Mouse (Mus musculus): ENCODE measurements around the gene Sycp2l.
A peak's percentile ranks its signal among the peaks of the same experiment; 100 is the strongest.

Gene Sycp2l

DNA sequence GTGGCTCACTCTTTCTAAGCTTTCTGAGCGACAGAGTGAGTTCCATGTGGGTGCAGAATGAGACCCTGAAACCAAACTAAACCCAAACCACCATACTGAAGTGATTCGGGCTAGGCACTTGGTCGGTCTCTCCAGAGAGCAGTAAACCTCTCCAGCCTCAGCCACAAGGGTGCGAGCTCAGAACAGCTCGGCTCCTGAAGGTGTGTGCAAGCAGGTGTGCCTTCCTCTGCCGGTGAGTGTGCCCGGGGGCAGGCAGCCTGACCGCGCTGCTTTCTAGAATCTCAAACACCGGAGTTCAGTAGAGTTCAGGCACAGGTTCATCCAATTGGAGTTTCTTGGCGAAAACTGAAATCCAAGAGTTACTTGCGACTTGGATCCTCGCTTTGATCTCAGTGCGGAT lies at the start of gene Sycp2l:
Sycp2l (plus strand) TSS at position 368 of the 400 bp plus-strand sequence.
- no peak for DNase-seq (ENCODE audit: low spot score in 2 of 2)

DNA sequence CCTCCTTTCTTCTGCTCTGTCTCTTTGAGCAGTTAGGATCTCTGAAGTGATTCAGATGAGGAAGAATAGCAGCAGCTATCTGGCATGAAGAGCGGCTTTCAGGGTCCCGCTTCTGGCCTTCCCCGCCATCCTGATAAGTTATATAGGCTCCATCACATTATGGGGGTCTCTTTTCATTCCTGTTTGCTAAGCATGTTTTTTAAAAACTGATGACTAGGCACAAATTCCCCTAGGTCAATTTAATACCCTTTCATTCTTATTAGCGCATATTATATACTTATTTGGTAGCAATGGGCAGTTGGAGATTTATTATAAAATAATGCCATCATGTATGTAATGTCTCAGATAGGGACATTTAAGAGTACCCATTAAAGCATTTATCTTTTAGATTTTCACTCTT lies 46.5 kb upstream of the Sycp2l start:
- DNase-seq (ENCODE audit: low spot score in 2 of 2): no peak

DNA sequence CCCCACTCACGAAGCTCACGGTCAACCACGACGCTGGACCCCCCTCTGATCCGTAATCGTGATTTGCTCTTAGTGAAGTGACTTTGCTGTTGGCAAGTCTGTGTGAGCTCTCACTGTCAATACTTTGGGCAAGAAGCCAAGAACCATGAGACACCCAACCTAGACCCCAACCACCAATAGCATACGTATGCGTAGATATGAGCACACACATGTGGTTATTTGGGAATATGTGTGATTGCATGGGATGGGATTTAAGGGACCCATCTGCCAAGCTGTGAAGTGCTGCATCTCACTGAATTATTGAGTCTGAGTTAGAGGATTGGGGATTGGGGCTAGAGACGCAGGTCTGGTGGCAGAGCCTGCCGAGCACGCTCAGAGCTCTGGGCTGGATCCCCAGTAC lies 42.5 kb upstream of the Sycp2l start:
- no peak for DNase-seq (ENCODE audit: low spot score in 2 of 2)

GRCm38 (mm10) chr13:41073819-41074218 lies 40.3 kb upstream of the Sycp2l start:
- DNase-seq (ENCODE audit: low spot score in 2 of 2): no peak

- no peak for DNase-seq (ENCODE audit: low spot score in 2 of 2)
These were observed 36.2 kb upstream of the Sycp2l start for GRCm38 (mm10) chr13:41077921-41078320.

- DNase-seq (ENCODE audit: low spot score in 2 of 2): no peak
These were observed 35.3 kb upstream of the Sycp2l start for GRCm38 (mm10) chr13:41078690-41079420.

DNA sequence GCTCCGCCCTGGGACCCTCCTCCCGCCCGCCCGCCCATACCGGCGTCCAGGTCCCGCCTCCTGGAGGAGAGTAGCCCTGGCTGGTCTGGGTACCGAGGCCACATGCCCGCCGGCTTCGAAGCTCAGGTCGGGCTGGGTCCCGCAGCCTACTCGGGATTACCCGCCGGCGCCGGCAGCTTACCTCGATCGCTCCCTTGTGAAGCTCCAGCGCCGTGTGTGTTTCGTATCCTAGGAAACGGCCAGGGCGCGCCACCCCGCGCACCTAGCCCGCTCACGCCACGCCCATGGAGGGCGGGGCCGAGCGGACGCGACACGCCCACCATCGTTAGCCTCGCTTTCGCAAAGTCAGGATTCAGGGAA lies 34.7 kb upstream of the Sycp2l start, which contains the start of gene Mak:
Mak (minus strand) TSS at position 286 of the 360 bp plus-strand sequence.
- DNase-seq (ENCODE audit: low spot score in 2 of 2): peak; percentile 21 to 39

DNA sequence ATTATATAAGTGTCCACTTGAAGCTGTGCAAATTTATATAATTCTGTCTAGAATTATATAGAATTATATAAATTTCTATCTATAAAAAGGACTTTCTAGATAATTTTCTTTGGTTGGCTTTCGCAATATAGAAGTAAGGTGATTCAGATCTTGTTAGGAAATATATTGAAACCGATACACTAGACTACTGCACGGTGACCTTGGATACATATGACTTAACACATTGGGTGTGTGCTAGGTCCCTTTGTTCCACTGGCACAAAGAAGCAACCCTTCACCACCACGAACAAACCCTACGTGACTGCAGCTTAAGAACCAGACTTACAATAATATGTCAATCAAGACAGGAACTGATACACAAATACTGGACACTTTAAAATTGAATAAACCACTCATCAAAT lies 34.2 kb upstream of the Sycp2l start:
- DNase-seq (ENCODE audit: low spot score in 2 of 2): no peak

- no peak for DNase-seq (ENCODE audit: low spot score in 2 of 2)
These were observed 33.4 kb upstream of the Sycp2l start for GRCm38 (mm10) chr13:41080700-41081099.

DNA sequence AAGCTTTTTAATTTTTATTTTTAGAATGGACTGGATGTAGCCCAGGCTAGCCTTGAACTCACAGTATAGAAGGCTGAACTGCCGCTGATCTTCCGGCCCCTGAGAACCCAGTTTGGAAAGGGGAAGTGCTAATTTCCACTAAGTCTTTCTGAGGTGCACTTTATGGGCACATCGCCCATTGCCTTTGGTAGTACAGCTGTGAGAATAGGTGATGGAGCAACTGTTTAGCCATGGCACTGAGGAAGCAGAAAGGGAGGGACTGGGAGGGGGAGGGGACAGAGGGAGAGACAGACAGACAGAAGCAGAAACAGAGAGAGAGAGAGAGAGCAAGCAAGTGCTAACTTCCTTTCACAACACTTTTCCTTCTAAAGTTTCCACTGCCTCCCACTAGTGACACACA lies 29.6 kb upstream of the Sycp2l start:
- DNase-seq (ENCODE audit: low spot score in 2 of 2): no peak

GRCm38 (mm10) chr13:41085140-41085539 lies 29.0 kb upstream of the Sycp2l start:
- DNase-seq (ENCODE audit: low spot score in 2 of 2): no peak

DNA sequence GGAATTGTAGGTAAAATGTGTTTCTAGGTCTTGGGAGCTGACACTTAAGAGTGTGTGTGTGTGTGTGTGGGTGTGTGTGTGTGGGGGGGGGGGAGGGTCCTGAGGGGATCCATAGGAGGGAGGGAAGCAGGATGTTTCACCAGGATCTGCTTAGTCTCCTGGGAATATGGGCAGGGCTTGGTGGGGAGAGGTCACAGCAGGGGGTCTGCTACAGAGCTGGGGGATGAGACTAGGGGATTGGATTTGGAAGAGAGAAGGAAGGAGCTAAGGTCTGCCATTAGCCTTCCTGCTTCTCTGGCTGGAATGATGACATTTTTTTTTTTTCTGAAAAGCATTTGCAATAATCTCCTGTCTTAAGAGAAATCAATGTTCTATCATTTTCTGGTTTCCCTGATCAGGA lies 25.4 kb upstream of the Sycp2l start:
- DNase-seq (ENCODE audit: low spot score in 2 of 2): no peak

- no peak for DNase-seq (ENCODE audit: low spot score in 2 of 2)
These were observed 22.8 kb upstream of the Sycp2l start for GRCm38 (mm10) chr13:41091271-41091670.

- no peak for DNase-seq (ENCODE audit: low spot score in 2 of 2)
These were observed 19.9 kb upstream of the Sycp2l start for GRCm38 (mm10) chr13:41094160-41094559.

DNA sequence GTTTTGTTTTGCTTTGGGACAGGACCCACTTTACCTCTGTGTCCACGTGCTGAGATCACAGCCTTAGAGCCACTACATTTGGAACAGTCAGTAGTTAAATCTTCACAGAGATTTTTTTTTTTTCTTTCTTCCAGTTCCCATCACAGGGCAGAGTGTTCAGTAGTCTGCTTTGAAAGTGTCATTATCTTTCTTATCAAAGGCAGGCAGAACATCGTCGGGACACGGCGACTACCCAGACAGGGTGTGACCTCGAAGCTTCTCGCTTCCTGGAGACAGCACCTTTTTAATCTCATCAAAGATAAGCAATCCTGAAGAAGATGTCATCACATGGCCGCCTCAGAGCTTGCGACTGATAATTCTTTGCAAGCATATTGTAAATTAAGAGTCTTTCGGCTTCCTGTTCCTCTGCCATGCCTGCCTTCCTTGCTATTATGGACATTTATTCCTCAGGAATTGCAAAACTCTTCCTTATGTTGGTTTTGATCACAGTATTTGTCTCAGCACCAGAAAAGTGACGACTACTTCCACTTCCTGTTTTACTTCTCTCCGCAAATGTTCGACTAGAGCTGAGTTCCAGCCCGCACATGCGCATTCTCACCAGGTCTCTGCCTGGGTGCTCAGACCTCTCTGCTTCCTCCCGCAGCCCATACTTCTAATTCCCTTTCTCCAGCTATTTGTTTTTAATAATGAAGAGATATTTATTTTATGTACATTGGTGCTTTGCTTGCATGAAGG lies 16.6 kb upstream of the Sycp2l start:
- peak; percentile 73 to 76 for DNase-seq (ENCODE audit: low spot score in 2 of 2)

DNA sequence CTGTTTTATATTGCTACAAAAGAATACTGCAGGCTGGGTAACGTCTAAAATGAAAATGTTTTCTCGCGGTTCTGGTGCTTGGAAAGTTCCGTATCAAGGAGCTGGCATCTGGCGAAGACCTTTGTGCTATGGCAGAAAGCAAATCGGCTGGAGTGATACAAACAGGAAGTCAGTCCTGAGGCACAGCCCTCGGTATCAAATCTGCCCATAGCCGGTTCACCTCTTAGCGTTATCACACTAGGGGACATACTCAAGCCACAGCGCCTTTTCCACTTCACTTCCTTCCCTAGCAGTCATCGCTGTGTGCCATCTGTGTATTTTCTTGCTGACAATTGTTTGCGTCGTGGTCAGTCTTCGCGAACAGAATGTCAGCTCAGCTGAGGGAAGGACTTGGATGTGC lies 15.8 kb upstream of the Sycp2l start:
- DNase-seq (ENCODE audit: low spot score in 2 of 2): no peak

GRCm38 (mm10) chr13:41100031-41100430 lies 14.1 kb upstream of the Sycp2l start:
- no peak for DNase-seq (ENCODE audit: low spot score in 2 of 2)

GRCm38 (mm10) chr13:41103841-41104525 lies 10.1 kb upstream of the Sycp2l start:
- no peak for DNase-seq (ENCODE audit: low spot score in 2 of 2)

DNA sequence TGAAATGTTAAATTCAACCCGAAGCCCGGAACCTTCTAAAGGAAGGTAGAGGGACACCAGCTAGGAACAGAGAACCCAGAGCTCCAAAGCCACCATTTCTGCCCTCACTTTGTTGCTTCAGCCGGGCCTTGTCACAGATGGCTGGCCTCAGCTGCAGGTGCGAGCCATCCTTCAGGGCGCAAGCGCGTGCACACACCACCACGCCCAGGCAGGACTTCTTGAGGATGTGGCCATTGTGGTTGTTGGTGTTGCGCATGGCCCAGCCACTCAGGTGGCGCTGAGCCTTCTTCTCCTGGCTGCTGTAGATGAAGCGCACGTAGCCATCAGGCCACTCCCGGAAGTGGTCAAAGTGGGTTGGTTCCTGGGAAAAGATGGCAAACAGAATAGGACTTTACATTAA lies 8.6 kb upstream of the Sycp2l start:
- peak in 1 of 2 experiments; percentile 6 for DNase-seq (ENCODE audit: low spot score in 2 of 2)

DNA sequence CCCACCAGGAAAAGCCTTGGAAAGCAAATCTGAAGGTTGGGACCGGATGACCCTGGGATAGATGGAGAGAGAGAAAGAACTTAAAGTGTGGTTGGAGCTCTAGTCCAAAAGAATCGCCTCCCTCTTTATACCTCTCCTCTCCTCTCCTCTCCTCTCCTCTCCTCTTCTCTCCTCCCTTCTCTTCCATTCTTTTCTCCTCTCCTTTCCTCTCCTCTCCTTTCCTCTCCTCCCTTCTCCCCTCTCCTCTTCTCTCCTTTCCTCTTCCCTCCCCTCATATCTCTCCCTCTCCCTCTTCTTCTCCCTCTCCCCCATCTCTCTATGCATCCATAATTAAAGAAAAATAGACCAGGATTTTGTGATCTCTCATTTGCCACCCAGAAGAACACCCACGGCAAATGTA lies 3.2 kb upstream of the Sycp2l start, which contains the start of gene Gcm2:
Gcm2 (minus strand) TSS at position 101 of the 400 bp plus-strand sequence.
- DNase-seq (ENCODE audit: low spot score in 2 of 2): no peak

DNA sequence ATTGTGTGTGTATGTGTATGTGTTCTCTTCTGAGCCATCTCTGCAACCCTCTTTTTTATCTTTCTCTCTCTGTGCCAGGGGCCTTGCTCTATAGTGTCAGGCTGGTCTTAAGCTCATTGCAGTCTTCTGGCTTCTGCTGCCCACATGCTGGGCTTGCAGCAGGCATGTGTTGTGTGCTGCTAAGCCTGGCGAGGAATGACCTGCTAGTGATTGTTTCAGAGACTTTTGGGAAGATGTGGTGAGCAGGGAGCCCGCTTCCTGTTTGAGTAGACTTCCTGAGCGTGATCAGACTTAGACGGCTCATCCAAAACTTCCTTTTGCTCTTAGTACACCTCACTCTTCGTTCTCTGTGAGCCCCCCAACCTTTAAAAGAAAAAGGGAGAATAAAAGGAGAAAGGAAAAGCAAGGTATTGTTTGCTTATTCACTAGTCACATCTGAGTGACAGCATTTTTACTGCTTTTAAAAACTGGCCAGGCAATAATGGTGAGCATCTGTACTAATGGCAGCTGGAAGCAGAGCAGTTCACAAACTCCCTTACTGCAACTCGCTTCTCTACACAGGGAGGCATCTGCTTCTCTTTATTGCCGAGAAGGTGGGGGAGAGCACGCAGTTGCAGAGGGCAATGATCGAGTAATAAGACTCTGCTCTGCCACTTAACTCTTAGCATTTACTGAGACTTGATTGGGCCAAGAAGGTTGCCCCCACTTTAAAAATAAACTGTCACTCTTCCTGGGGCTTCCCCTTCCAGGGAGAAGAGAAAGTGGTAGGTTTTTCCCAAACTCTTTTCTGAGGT lies 5.2 kb downstream of the Sycp2l start:
- no peak for DNase-seq (ENCODE audit: low spot score in 2 of 2)
